Mouse (Mus musculus) kidney, embryonic 14.5 days (tissue): ENCODE measurements around the gene Myh7b. TPM values are rescaled to one million over a fixed set of nuclear protein-coding genes. Genes with fewer than 3 reads are reported as not detected.

Experiments
- ATAC-seq: fragments of 200-750 bp; cut with Nextera tagmentation; 2 replicates; pipeline ENCODE4 v1.8.0; 2017; ENCODE audit warnings: moderate number of reproducible peaks, mild to moderate bottlenecking, moderate TSS enrichment, moderate library complexity; ENCODE audit not compliant: low FRiP score, low TSS enrichment
- H3K27ac ChIP-seq: fragments of 300-500 bp; sonication (generic); 2 replicates; pipeline ENCODE4 v1.5.1; 2014; ENCODE audit warnings: low read depth, mild to moderate bottlenecking, low read length, moderate library complexity, mixed read lengths
- H3K27me3 ChIP-seq: fragments of 300-500 bp; sonication (generic); 2 replicates; pipeline ENCODE4 v1.6.1; 2014; ENCODE audit warnings: mild to moderate bottlenecking, low read length; ENCODE audit not compliant: control insufficient read depth, insufficient read depth
- H3K36me3 ChIP-seq: fragments of 300-500 bp; sonication (generic); 2 replicates; pipeline ENCODE4 v1.6.1; 2014; ENCODE audit warnings: low read length, mixed read lengths; ENCODE audit not compliant: control insufficient read depth, insufficient read depth
- H3K4me1 ChIP-seq: fragments of 300-500 bp; sonication (generic); 2 replicates; pipeline ENCODE4 v1.6.1; 2014; ENCODE audit warnings: low read length, mixed read lengths; ENCODE audit not compliant: control insufficient read depth, insufficient read depth
- H3K4me2 ChIP-seq: fragments of 300-500 bp; sonication (generic); replicated peaks from 2 replicates; pipeline ENCODE4 v1.6.1; 2014; ENCODE audit warnings: low read depth, mild to moderate bottlenecking, low read length
- H3K4me3 ChIP-seq: fragments of 300-500 bp; sonication (generic); 2 replicates; pipeline ENCODE4 v1.5.1; 2014; ENCODE audit warnings: mild to moderate bottlenecking, low read length
- H3K9ac ChIP-seq: fragments of 300-500 bp; sonication (generic); 2 replicates; pipeline ENCODE4 v1.6.1; 2014; ENCODE audit warnings: low read depth, mild to moderate bottlenecking, low read length, moderate library complexity
- H3K9me3 ChIP-seq: fragments of 300-500 bp; sonication (generic); 2 replicates; pipeline ENCODE4 v1.6.1; 2016; ENCODE audit warnings: low read length; ENCODE audit not compliant: control insufficient read depth
- WGBS: fragments of 180-500 bp; shearing (Covaris S2); extraction: QIAGEN DNeasy Blood & Tissue Kit; methylation state at CpG from one replicate; pipeline ENCODE4 v1.1.7; 2014; 5-methylcytosine and 5-hydroxymethylcytosine counted together
- microRNA counts: library from miRNA; unstranded; fragments of <30 nt; microRNA quantifications from one replicate; lab custom pipeline; 2017
- microRNA-seq: library from miRNA; unstranded; fragments of <30 nt; microRNA quantifications from one replicate; pipeline ENCODE4, GENCODE M21; 2016
- polyA plus RNA-seq: library from polyadenylated mRNA; unstranded; fragments of >200 nt; fragmentation: Nextera tagmentation; extraction: Ambion mirVana; gene quantifications from 2 replicates; pipeline ENCODE4 v1.2.1, GENCODE M21; 2014

The Myh7b gene
- polyA plus RNA-seq, 1 experiment from 2014 or later, result 2.1 TPM

DNA sequence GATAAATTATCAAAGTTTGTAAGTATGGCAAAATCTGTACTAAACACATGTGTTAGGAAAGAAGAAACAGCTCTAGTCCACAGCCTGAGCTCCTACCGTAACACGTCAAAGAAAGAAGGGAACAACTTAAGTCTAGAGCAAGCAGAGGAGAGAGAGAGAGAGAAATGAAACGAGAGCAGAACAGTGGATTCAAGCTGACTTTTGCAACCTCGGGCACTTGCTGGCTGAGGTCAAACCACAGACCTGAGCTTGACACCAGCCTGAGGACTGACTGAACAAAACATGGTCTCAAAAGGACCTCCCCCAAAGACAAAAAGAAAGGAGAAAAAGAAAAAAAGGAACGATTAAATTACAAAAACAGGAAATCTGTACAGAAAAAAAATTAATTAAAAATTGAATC is 69.6 kb downstream of the Myh7b start:
- H3K4me3 ChIP-seq, result no peak overlapping the region
- WGBS, result 66% methylated on average over 5 of the region's 5 CpGs
- H3K4me1 ChIP-seq, result no peaks in the 10 kb centered on the region
- H3K9me3 ChIP-seq, result no peaks in the 10 kb centered on the region
- H3K36me3 ChIP-seq, result no peaks in the 10 kb centered on the region
- H3K27me3 ChIP-seq, result no peaks in the 10 kb centered on the region
- H3K4me2 ChIP-seq, result no peak overlapping the region
- no peak overlapping the region for H3K9ac ChIP-seq
- ATAC-seq, result no peak
- no peak overlapping the region for H3K27ac ChIP-seq

DNA sequence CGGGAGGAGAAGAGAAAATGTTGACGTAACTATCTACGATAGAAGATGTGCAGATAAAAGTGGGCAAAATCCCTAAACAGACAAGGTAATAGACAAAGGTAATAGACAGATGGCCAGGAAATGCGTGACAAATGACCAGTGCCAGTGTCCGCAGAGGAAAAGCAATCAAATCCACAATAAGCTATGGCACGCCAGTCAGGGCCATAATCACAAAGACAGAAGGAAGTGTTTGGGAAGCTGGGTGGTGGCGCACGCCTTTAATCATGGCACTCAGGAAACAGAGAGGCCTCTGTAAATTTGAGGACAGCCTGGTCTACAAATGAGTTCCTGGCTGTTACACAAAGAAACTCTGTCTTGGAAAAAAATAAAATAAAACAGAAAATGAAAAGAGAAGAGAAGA is 70.2 kb downstream of the Myh7b start:
- H3K4me3 ChIP-seq, result no peak overlapping the region
- H3K27me3 ChIP-seq, result no peaks in the 10 kb centered on the region
- H3K36me3 ChIP-seq, result no peaks in the 10 kb centered on the region
- no peak overlapping the region for H3K4me2 ChIP-seq
- H3K9ac ChIP-seq, result no peak overlapping the region
- no peaks in the 10 kb centered on the region for H3K9me3 ChIP-seq
- no peak overlapping the region for H3K27ac ChIP-seq
- H3K4me1 ChIP-seq, result no peaks in the 10 kb centered on the region
- whole genome bisulfite sequencing, result 72% methylated on average over 8 of the region's 8 CpGs
- ATAC-seq, result no peak

DNA sequence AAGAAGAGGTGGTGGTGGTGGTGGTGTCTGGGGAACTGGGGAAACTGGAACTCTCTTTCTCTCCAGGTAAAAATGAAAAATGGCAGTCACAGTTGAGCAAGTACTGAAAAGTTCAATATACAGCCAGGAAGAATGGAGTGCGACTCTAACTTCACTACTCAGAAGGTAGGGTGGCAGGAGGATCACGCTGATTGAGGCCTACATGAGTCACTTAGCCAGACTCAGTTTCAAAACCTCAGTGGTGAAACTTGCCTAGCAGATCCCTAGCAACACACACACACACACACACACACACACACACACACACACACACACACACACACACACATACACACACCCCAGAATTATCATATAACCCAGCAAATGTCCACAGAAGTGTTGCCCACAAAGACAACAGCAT is 70.9 kb downstream of the Myh7b start:
- no peak overlapping the region for H3K4me2 ChIP-seq
- 83% methylated on average over 2 of the region's 2 CpGs for WGBS
- no peak overlapping the region for H3K4me3 ChIP-seq
- H3K9ac ChIP-seq, result no peak overlapping the region
- H3K9me3 ChIP-seq, result no peaks in the 10 kb centered on the region
- ATAC-seq, result no peak
- peaks cover 3% of the 10 kb centered on the region; the same call in 1 of the 2 replicates for H3K36me3 ChIP-seq
- no peak overlapping the region for H3K27ac ChIP-seq
- no peaks in the 10 kb centered on the region for H3K27me3 ChIP-seq
- no peaks in the 10 kb centered on the region for H3K4me1 ChIP-seq

DNA sequence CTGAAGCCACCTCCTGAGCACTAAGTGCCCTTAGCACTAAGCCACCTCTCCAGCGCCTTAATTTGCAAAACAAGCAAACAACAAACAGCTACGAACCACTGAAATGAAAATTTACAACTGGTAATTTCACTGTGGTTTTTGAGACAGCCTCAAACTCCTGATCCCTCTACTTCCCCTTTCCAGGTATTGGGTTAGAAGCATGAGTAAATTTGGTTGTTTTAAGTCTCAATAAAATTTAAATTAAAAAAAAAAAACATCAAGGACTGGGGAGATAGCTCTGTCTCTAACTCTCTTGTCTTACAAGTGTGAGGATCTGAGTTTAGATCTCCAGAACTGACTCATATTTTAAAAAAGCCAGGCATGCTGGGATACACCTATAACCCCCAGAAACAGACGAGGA is 72.1 kb downstream of the Myh7b start:
- Histone ChIP-seq H3K4me2 (no peak overlapping the region), H3K9ac (no peak overlapping the region), H3K27me3 (no peaks in the 10 kb centered on the region), H3K4me1 (no peaks in the 10 kb centered on the region), H3K9me3 (no peaks in the 10 kb centered on the region), H3K4me3 (no peak overlapping the region), H3K36me3 (peaks cover 12% of the 10 kb centered on the region; the same call in 1 of the 2 replicates), H3K27ac (no peak overlapping the region)
- 60% methylated on average over 3 of the region's 3 CpGs for WGBS
- ATAC-seq, result no peak

DNA sequence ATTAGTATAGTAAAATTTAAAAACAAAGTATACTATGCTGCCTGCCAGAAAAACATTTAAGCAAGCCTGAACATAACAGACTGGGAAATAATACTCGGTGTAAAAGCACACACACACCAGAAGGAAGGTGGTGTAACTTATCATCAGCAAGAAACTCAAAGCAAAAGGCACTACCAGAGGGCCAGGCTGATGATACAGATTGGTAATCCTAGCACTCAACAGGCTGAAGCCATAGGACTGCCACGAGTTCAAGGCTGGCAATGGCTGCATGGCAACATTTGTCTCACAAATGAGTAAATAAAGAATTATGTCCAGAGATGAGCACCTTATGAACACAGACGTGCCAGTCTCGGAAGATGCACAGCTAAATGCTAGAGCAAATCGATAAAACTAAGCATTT is 72.8 kb downstream of the Myh7b start:
- H3K9me3 ChIP-seq, result no peaks in the 10 kb centered on the region
- no peak overlapping the region for H3K4me2 ChIP-seq
- 0 out of 2 replicates have a peak, but pooled peaks cover 1% of the 10 kb centered on the region for H3K4me1 ChIP-seq
- H3K27me3 ChIP-seq, result no peaks in the 10 kb centered on the region
- H3K27ac ChIP-seq, result no peak overlapping the region
- no peak overlapping the region for H3K4me3 ChIP-seq
- ATAC-seq, result no peak
- no peak overlapping the region for H3K9ac ChIP-seq
- H3K36me3 ChIP-seq, result peaks cover 12% of the 10 kb centered on the region; the same call in 1 of the 2 replicates
- WGBS, result 95% methylated on average over 5 of the region's 5 CpGs

MicroRNAs within 50 kb of the gene (microRNA counts, 519-probe panel; counts per million panel counts)
- not detected for microRNA mmu-miR-499 (lab: Ali Mortazavi, UCI)

Small RNA genes within 50 kb of the gene (microRNA-seq; reads per million reads assigned to microRNA genes)
- gene Mir499, result 2.9 reads per million, percentile 11 among the genes with 10 or more reads in this experiment

Other genes with a start within 250 kb of the Myh7b start
- gene Trp53inp2, start 230.2 kb upstream of the Myh7b start, polyA plus RNA-seq, result 12.7 and 17.5 TPM in 2 replicates
- 25.5 and 30.0 TPM in 2 replicates for gene Ncoa6, start 137.3 kb upstream of the Myh7b start, polyA plus RNA-seq
- 5.5 and 10.0 TPM in 2 replicates for gene Acss2, start 93.3 kb upstream of the Myh7b start, polyA plus RNA-seq
- 1.1 and 1.9 TPM in 2 replicates for gene Ggt7, start 93.0 kb upstream of the Myh7b start, polyA plus RNA-seq
- 25.0 and 29.8 TPM in 2 replicates for gene Gss, start 18.4 kb upstream of the Myh7b start, polyA plus RNA-seq
- gene Trpc4ap, start 81.2 kb downstream of the Myh7b start, polyA plus RNA-seq, result 105 and 134 TPM in 2 replicates
- 27.4 and 36.0 TPM in 2 replicates for gene Edem2, start 118.3 kb downstream of the Myh7b start, polyA plus RNA-seq
- gene Gm17581, start 124.7 kb downstream of the Myh7b start, polyA plus RNA-seq, result not detected in 2 replicates
- 7.7 and 8.2 TPM in 2 replicates for gene Procr, start 139.9 kb downstream of the Myh7b start, polyA plus RNA-seq
- gene Mmp24, start 164.1 kb downstream of the Myh7b start, polyA plus RNA-seq, result not detected in 2 replicates
- 7.8 and 11.4 TPM in 2 replicates for gene BC029722, start 208.2 kb downstream of the Myh7b start, polyA plus RNA-seq
- 187 and 202 TPM in 2 replicates for gene Eif6, start 215.7 kb downstream of the Myh7b start, polyA plus RNA-seq
- 0.07 TPM in 1 of 2 replicates, not detected in the other for gene Fam83c, start 223.6 kb downstream of the Myh7b start, polyA plus RNA-seq